Mouse (Mus musculus) embryo, embryonic 10 days (tissue): ENCODE results near the gene Hspb8.
"Not testable (repeated sequence)": the region's sequence is repeated elsewhere in the genome, so short reads cannot be mapped to it uniquely, and the experiment has no call there.

Source experiments
- DNase-seq: peaks from one replicate; pipeline ENCODE4 v3.0.0-alpha.2; 2015; ENCODE audit warnings: low spot score

Gene Hspb8

GRCm38 (mm10) chr5:116389856-116390542 is 32.7 kb downstream of the Hspb8 start:
- no peak for DNase-seq

DNA sequence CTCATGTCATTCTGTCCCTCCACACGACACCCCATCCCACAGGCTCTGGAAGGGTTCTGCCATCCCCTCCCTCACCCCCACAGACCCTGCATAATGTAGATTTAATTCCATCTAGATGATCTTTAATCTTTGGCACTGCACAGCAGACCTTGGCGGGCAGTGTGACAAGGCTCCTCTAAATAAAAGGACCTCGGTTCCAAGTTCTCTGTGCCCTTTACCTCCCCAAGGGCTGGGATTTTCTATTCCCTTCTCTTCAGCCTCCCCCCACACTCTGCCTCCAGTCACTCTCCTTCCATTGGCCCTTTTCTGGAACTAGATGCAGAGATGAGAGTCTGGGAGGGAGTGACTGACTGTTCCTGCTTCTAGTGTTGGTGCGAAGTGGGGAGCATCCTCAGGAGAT is 33.3 kb downstream of the Hspb8 start:
- DNase-seq: no peak

- no peak for DNase-seq
These were observed 35.2 kb downstream of the Hspb8 start for GRCm38 (mm10) chr5:116387302-116387935.

GRCm38 (mm10) chr5:116386020-116386419 is 36.6 kb downstream of the Hspb8 start:
- peak; percentile 68 for DNase-seq

DNA sequence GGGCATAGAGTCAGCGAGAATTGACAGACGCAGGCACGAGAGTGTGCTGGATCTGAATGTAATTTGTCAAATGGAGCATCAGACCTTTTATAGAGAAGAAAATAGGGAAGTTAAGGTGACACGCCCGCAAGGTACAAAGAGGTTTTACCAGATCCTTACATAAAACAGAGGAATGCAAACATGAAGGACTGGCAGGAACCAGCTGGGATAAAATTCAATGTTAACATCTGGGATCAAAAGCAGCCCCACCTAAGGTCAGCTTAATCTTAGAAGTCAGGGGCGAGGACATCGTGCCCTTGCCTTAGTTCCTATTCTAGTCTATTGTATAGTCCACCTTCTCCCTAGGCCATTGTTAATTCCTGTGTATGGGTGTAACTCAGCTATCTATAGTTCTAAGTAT is 40.0 kb downstream of the Hspb8 start:
- DNase-seq: not testable (repeated sequence)

- DNase-seq: no peak
These were observed 40.9 kb downstream of the Hspb8 start for GRCm38 (mm10) chr5:116381726-116382125.

GRCm38 (mm10) chr5:116381217-116381616 is 41.4 kb downstream of the Hspb8 start:
- no peak for DNase-seq

- no peak for DNase-seq
These were observed 42.3 kb downstream of the Hspb8 start for GRCm38 (mm10) chr5:116380384-116380783.

DNA sequence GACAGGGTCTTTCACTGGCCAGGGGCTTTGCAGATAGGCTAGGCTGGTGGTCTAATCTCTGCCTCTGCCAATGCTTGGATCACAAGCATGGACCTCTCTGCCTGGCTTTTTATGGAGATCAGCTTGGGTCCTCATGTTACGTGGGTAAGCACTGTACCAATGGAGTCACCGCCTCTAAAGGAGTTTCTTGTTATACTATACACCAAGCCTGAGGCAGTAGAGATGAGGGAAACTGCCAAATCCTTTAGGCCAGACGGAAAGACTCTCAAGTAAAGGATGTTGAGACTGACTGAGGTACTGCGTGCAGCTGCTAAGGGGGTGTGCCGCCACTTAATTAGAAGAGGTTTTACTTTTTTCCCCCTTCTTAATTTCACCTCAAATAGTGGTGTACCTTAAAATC is 43.8 kb downstream of the Hspb8 start:
- DNase-seq: no peak

- DNase-seq: no peak
These were observed 54.7 kb downstream of the Hspb8 start for GRCm38 (mm10) chr5:116367923-116368322.

GRCm38 (mm10) chr5:116366889-116367682 is 55.6 kb downstream of the Hspb8 start:
- no peak for DNase-seq

GRCm38 (mm10) chr5:116361342-116361741 is 61.3 kb downstream of the Hspb8 start:
- no peak for DNase-seq

GRCm38 (mm10) chr5:116360751-116361150 is 61.9 kb downstream of the Hspb8 start:
- DNase-seq: peak; percentile 84
